Mouse (Mus musculus): ENCODE results near the gene Tdrd9.

Gene Tdrd9

DNA sequence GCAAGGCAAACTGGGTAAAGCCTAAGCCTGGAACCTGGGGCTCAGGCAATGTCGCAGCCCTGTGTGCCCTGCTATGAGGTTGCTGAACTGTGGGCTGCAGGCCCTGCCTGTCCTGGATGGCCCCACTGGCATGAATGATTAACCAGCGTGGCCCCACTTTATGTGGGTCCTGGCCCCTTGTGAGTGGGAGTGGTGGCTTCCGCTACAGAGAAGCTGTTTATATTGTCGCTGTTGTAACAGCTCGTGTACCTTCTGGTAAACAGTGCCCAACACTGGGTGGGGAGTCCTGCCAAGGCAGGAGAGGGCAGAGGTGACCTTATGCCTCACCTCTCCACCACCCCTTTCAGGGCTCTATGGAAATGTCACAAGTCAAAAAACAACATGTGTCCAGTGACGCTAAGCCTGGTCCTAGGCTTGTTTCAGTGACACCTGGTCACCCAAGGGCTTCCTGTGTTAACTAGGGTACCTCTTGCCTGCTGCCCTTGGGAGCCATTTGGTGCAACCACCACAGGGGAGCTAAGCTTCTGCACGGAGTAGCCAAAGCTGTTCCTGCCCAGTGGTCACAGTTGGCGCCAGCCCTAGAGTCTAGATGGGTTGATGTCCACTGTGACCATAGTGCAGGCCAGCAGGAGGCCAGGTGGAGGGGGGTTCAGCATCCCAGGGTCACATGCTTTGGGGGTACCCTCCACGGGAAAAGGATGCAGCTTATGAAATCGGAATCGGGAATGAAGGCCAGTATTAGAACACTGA, 137.5 kb downstream of the Tdrd9 start:
- DNase-seq: peak in 1 of 2 experiments; percentile 40

- DNase-seq: peak in 1 of 2 experiments; percentile 37
Observed at GRCm38 (mm10) chr12:112109701-112110100, 138.3 kb downstream of the Tdrd9 start.

- DNase-seq: no peak
Observed at GRCm38 (mm10) chr12:112111323-112111722, 140.0 kb downstream of the Tdrd9 start.

- DNase-seq: no peak
Observed at GRCm38 (mm10) chr12:112112235-112112634, 140.9 kb downstream of the Tdrd9 start.

DNA sequence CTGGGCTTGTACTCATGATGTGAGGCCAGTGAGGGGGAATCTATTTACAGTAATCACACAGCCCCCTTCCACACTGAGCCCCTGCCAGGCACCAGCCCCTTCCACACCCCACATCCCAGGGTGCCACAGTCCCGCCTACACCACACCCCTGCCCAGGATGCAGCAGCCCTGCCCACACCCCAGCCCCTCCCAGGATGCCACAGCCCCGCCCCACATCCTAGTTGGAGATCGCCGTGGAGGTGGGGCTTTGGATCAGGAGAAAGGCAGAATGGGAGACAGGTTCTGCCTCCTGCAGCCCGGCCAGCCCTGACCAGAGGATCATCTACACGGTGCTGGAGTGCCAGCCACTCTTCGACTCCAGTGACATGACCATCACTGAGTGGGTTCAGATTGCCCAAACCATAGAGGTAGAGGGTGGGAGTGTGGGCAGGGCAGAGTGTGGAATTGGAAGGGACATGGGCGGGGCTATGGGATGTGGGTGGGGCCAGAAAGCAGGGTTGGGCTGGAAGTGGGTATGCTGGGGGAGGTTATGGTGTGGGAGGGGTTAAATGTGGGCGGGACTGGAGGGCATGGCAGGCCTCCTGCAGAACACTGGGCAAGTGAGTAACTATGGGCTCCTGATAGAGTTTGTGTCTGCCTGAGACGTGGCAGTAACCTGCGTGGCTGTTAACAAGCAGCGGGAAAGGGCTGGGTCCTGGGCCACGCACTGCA, 141.5 kb downstream of the Tdrd9 start:
- peak; percentile 42 to 53 for DNase-seq

- DNase-seq: peak; percentile 93 to 94
Observed at GRCm38 (mm10) chr12:112113710-112114109, 142.4 kb downstream of the Tdrd9 start.

DNA sequence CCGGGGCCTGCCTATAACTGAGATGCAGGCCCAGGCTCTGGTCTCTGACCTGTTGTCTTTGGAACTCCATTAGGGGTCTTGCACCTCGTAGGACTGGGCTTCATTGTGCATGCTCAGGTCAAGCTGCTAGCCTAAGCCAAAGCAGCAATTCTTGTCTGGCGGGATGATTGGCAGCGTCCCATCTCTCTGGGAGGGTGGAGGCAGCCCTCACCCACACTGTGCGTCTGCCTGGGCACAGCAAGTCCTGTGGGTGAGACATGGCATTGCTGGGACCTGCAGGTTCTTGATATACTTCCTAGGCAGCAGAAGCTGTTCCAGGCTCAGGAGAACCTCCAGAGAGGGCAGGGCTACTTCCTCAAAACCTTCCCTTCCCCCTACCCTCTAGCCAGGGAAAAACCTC, 145.6 kb downstream of the Tdrd9 start:
- no peak for DNase-seq

- no peak for DNase-seq
Observed at GRCm38 (mm10) chr12:112117649-112118048, 146.3 kb downstream of the Tdrd9 start.
